Mouse (Mus musculus) liver, embryonic 14.5 days (tissue): ENCODE results near the gene Trpv2. TPM values are rescaled to one million over a fixed set of nuclear protein-coding genes. Genes with fewer than 3 reads are reported as not detected.

Experiments used
- ATAC-seq: fragments of 200-750 bp; cut with Nextera tagmentation; 2 replicates; pipeline ENCODE4 v1.8.0; 2017; ENCODE audit warnings: moderate number of reproducible peaks, mild to moderate bottlenecking, moderate library complexity; ENCODE audit not compliant: insufficient read depth
- DNase-seq, 3 experiments: peaks; one replicate each; pipeline ENCODE4 v3.0.0-alpha.2; 2012 to 2013; ENCODE audit warnings: low read depth in 3 of 3, low spot score in 3 of 3
- H3K27ac ChIP-seq: fragments of 300-500 bp; sonication (generic); 2 replicates; pipeline ENCODE4 v1.5.1; 2014; ENCODE audit warnings: moderate library complexity, mild to moderate bottlenecking, control low read depth, inconsistent platforms
- H3K27me3 ChIP-seq: fragments of 300-500 bp; sonication (generic); 2 replicates; pipeline ENCODE4 v1.6.1; 2014; ENCODE audit warnings: mild to moderate bottlenecking, low read length, moderate library complexity; ENCODE audit not compliant: control insufficient read depth, insufficient read depth
- H3K36me3 ChIP-seq: fragments of 300-500 bp; sonication (generic); replicated peaks from 2 replicates; pipeline ENCODE4 v1.6.1; 2014; ENCODE audit warnings: low read depth; ENCODE audit not compliant: control insufficient read depth, insufficient read depth
- H3K4me1 ChIP-seq, 2 experiments: fragments of 200-500 bp in 1 of 2; fragments of 300-500 bp in 1 of 2; sonication (generic) in 1 of 2; replicated peaks; 2 replicates each; pipeline ENCODE4 v1.6.1; 2012 to 2014; ENCODE audit warnings: antibody characterized with exemption in 1 of 2, inconsistent platforms in 1 of 2, low read length in 1 of 2; ENCODE audit not compliant: control insufficient read depth in 2 of 2, insufficient read depth in 2 of 2
- H3K4me2 ChIP-seq: fragments of 300-500 bp; sonication (generic); 2 replicates; pipeline ENCODE4 v1.6.1; 2014; ENCODE audit warnings: low read depth, mild to moderate bottlenecking, control low read depth, moderate library complexity
- H3K4me3 ChIP-seq, 2 experiments: fragments of 200-500 bp in 1 of 2; fragments of 300-500 bp in 1 of 2; sonication (generic) in 1 of 2; 2 replicates each; pipeline ENCODE4 v1.5.1; 2012 to 2014; ENCODE audit warnings: low read depth in 2 of 2, low read length in 2 of 2, mild to moderate bottlenecking in 2 of 2, control low read depth in 1 of 2, inconsistent platforms in 1 of 2, moderate library complexity in 1 of 2; ENCODE audit not compliant: insufficient read depth in 1 of 2
- H3K9ac ChIP-seq: fragments of 300-500 bp; sonication (generic); replicated peaks from 2 replicates; pipeline ENCODE4 v1.6.1; 2014; ENCODE audit warnings: mild to moderate bottlenecking, control low read depth, moderate library complexity
- H3K9me3 ChIP-seq: fragments of 300-500 bp; sonication (generic); 2 replicates; pipeline ENCODE4 v1.6.1; 2016; ENCODE audit warnings: low read length, mixed read lengths; ENCODE audit not compliant: control insufficient read depth
- CTCF ChIP-seq: IDR thresholded peaks from 2 replicates; pipeline ENCODE4 v1.5.1; 2016; ENCODE audit warnings: antibody characterized with exemption, low read depth, control low read depth
- EP300 ChIP-seq: IDR thresholded peaks from 2 replicates; pipeline ENCODE4 v1.6.1; 2016; ENCODE audit warnings: antibody characterized with exemption, low read depth
- WGBS: fragments of 180-500 bp; shearing (Covaris S2); extraction: QIAGEN DNeasy Blood & Tissue Kit; methylation state at CpG from one replicate; pipeline ENCODE4 v1.1.7; 2014; ENCODE audit not compliant: insufficient replicate concordance; 5-methylcytosine and 5-hydroxymethylcytosine counted together
- polyA plus RNA-seq, 2 experiments: library from polyadenylated mRNA; depleted of rRNA in 1 of 2; stranded (reverse) in 1 of 2; unstranded in 1 of 2; fragments of >200 nt; fragmentation: Nextera tagmentation in 1 of 2; extraction: Ambion mirVana in 1 of 2; gene quantifications; 2 replicates each; pipeline versions ENCODE4 v1.2.1 to v1.2.3; 2012 to 2014

The Trpv2 gene
- polyA plus RNA-seq, 2 experiments, result 3.5 to 4.6 TPM

- TF ChIP-seq EP300 (no peak), CTCF (no peak)
- H3K9me3 ChIP-seq, result no peaks in the 10 kb centered on the region
- no peak overlapping the region for H3K9ac ChIP-seq
- no peaks in the 10 kb centered on the region; a peak in 1 of 4 replicates for H3K4me1 ChIP-seq
- no peak overlapping the region for H3K4me3 ChIP-seq
- H3K27me3 ChIP-seq, result no peaks in the 10 kb centered on the region
- no peak overlapping the region for H3K4me2 ChIP-seq
- ATAC-seq (no peak), DNase-seq (no peak)
- 63% methylated on average over 3 of the region's 3 CpGs for WGBS
- H3K36me3 ChIP-seq, result no peaks in the 10 kb centered on the region
- no peak overlapping the region for H3K27ac ChIP-seq
Observed at GRCm38 (mm10) chr11:62636840-62637221, 62.5 kb downstream of the Trpv2 start.

- ATAC-seq (no peak), DNase-seq (no peak)
- Histone ChIP-seq H3K9me3 (no peaks in the 10 kb centered on the region), H3K27me3 (no peaks in the 10 kb centered on the region), H3K36me3 (no peaks in the 10 kb centered on the region), H3K27ac (no peak overlapping the region), H3K4me2 (no peak overlapping the region), H3K9ac (no peak overlapping the region), H3K4me1 (no peaks in the 10 kb centered on the region; a peak in 1 of 4 replicates), H3K4me3 (no peak overlapping the region)
- 50% methylated on average over 5 of the region's 5 CpGs for WGBS
- no peak for TF ChIP-seq CTCF
- TF ChIP-seq EP300, result no peak
Observed at GRCm38 (mm10) chr11:62637401-62637800, 63.1 kb downstream of the Trpv2 start.

- 57% methylated on average over 6 of the region's 6 CpGs for WGBS
- no peak for ATAC-seq
- no peak for DNase-seq
Observed at GRCm38 (mm10) chr11:62637806-62638205, 63.5 kb downstream of the Trpv2 start.

GRCm38 (mm10) chr11:62638402-62638801 is 64.1 kb downstream of the Trpv2 start:
- no peaks in the 10 kb centered on the region for H3K36me3 ChIP-seq
- TF ChIP-seq EP300 (no peak), CTCF (no peak)
- ATAC-seq (no peak), DNase-seq (no peak)
- no peak overlapping the region for H3K4me3 ChIP-seq
- H3K27ac ChIP-seq, result no peak overlapping the region
- no peaks in the 10 kb centered on the region for H3K27me3 ChIP-seq
- H3K9me3 ChIP-seq, result no peaks in the 10 kb centered on the region
- H3K4me2 ChIP-seq, result no peak overlapping the region
- 76% methylated on average over 4 of the region's 4 CpGs for WGBS
- peaks cover 0 to 2% of the 10 kb centered on the region in 2 experiments; a peak in 3 of 4 replicates for H3K4me1 ChIP-seq
- H3K9ac ChIP-seq, result no peak overlapping the region

More at GRCm38 (mm10) chr11:62637806-62638205, 63.5 kb downstream of the Trpv2 start:
- no peak for TF ChIP-seq EP300
- no peak for TF ChIP-seq CTCF
- Histone ChIP-seq H3K27me3 (no peaks in the 10 kb centered on the region), H3K9me3 (no peaks in the 10 kb centered on the region), H3K4me2 (no peak overlapping the region), H3K27ac (no peak overlapping the region), H3K9ac (no peak overlapping the region), H3K4me3 (no peak overlapping the region), H3K4me1 (no peaks in the 10 kb centered on the region; a peak in 1 of 4 replicates), H3K36me3 (no peaks in the 10 kb centered on the region)

GRCm38 (mm10) chr11:62640378-62640777 is 66.1 kb downstream of the Trpv2 start:
- Histone ChIP-seq H3K9me3 (no peaks in the 10 kb centered on the region), H3K27ac (no peak overlapping the region), H3K27me3 (no peaks in the 10 kb centered on the region), H3K9ac (no peak overlapping the region), H3K4me1 (peaks cover 3 to 11% of the 10 kb centered on the region in 2 experiments; a peak in 3 of 4 replicates), H3K4me3 (no peak overlapping the region), H3K36me3 (no peaks in the 10 kb centered on the region), H3K4me2 (no peak overlapping the region)
- DNase-seq, result no peak
- ATAC-seq, result no peak
- WGBS, result 71% methylated on average over 3 of the region's 3 CpGs
- TF ChIP-seq EP300 (no peak), CTCF (no peak)
